Mouse (Mus musculus): ENCODE measurements around the gene Atp6v0a4. TPM values are rescaled to one million over a fixed set of nuclear protein-coding genes. Genes with fewer than 3 reads are reported as not detected.

The Atp6v0a4 gene
- polyA plus RNA-seq (2012; rRNA removed; ENCODE audit: low replicate concordance) = 0.02 and 2.7 TPM in 2 replicates

GRCm38 (mm10) chr6:38124207-38124835 is at the start of gene Atp6v0a4:
Gene Atp6v0a4, minus strand, starts transcription at chr6:38124586.

DNA sequence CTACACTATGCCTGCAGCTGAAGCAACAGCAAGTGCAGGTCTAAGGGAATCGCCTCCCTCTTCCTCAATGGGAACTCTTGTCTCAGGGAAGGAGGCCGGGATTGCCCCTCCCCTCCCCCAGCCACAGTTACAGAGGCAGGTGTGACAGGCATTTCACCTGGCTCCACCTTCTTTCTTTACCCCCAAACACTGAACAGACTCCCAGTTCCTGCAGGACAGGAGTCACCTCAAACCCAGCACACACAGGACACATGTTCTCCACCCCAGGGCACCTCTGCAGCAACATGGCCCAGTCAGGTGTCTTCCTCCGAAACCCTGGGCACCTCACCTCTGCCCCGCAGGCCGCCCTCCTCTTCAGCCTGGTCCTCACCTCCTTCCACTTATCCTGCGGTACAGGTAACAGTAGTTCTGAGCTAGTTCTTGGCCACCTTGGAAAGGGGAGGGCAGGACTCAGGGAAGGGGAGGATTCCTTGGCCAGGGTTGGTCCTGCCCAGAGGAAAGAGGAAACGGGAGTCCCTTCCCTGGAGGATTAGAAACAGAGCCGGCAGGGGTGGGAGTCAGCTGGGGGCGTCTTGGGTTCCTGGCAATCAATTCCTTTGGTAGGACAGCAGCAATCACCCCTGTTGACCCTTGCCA is 15.1 kb downstream of the Atp6v0a4 start, which contains the start of gene Tmem213:
Gene Tmem213, plus strand, starts transcription at position 96 of the 636 bp plus-strand sequence.

GRCm38 (mm10) chr6:38046838-38047237 is 77.5 kb downstream of the Atp6v0a4 start, which contains the start of gene Svopl:
Gene Svopl, minus strand, starts transcription at chr6:38046996.

Other genes with a start within 250 kb of the Atp6v0a4 start
- 0.25 and 0.30 TPM in 2 replicates for gene Svopl, start 77.6 kb downstream of the Atp6v0a4 start, polyA plus RNA-seq (2012; rRNA removed; ENCODE audit: low replicate concordance)
- 7.6 TPM in 1 of 2 replicates, not detected in the other for gene Tmem213, start 15.3 kb downstream of the Atp6v0a4 start, polyA plus RNA-seq (2012; rRNA removed; ENCODE audit: low replicate concordance)
- gene D630045J12Rik, start 129.4 kb upstream of the Atp6v0a4 start, polyA plus RNA-seq (2012; rRNA removed; ENCODE audit: low replicate concordance) = 0.17 and 0.88 TPM in 2 replicates
- 0.51 and 0.81 TPM in 2 replicates for gene Zc3hav1l, start 174.7 kb upstream of the Atp6v0a4 start, polyA plus RNA-seq (2012; rRNA removed; ENCODE audit: low replicate concordance)
- 11.5 and 13.5 TPM in 2 replicates for gene Zc3hav1, start 230.0 kb upstream of the Atp6v0a4 start, polyA plus RNA-seq (2012; rRNA removed; ENCODE audit: low replicate concordance)

All from duodenum, adult 2 months (tissue).